Mouse (Mus musculus): ENCODE results near the gene Nfatc2ip.

GRCm38 (mm10) chr7:126335556-126335955 is 61.0 kb downstream of the Nfatc2ip start:
- no peak for TF ChIP-seq EP300 (IDR thresholded peaks at IDR 0.05; ENCODE audit: low read depth)
- TF ChIP-seq CTCF (IDR thresholded peaks at IDR 0.05; ENCODE audit: low read depth) = peak; percentile 61

All from liver, embryonic 14.5 days (tissue).